Mouse (Mus musculus): ENCODE measurements around the gene Fzd2.
"Not testable (repeated sequence)": the region's sequence is repeated elsewhere in the genome, so short reads cannot be mapped to it uniquely, and the experiment has no call there.

Gene Fzd2

DNA sequence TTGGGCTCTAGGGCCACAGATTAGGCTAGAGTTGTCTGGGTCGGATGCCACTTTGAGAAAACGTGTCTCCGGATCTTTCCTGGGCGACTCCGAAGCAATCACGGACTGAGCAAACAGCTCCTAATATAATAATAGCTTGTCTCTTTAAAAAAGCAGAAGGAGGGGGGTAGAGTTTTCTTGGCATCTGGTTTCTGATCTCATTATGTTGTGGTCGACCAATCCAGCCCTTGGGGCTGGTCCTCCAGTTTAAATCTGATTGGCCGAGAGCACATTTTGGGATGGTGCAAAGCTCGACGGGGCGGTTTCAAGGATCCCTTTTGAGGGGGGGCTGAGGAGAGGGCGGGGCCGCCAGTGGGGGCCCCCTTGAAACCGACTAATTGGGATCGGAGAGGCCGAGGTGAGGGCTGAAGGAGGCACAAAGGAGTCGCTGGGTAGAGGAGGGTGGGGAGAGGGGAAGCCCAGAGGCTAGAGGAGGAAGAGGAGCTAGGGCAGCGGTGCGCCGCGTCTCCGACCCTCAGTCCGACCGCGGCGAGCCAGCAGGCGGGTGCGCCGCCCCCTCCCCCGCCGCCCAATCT is at the start of gene Fzd2:
Fzd2 (plus strand) TSS at position 387 of the 575 bp plus-strand sequence.
- DNase-seq (ENCODE audit: low spot score) = peak; percentile 83

DNA sequence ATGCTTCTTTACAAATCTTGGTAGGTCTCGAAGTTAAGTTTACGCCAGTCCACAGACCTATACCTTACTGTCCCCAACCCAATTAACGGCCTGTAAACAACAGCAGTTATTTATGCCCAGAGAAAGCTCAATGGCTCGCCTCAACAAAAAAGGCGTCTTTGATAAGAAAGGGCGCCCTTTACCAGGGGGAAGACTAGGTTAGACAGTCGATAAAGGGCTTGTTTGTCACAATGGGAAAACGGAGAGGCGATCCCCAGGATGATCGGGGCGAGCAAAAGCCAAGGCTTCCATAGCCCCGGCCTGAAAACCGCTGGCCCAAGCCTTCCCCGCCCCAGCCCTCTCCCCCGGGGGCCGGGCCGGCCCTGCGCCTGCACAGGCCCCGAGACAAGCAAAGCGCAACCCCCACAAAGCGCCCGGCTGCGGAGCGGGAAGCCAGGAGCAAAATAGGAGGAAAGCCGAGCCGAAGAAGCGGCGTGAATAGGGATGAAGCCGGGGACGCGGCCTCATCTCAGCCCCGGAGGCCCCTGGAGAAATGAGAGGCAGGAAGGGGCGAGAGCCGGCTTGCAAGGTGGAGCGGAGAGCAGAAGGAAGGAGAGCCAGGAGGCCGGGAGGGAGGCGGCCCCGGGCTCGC is 48.7 kb upstream of the Fzd2 start:
- no peak for DNase-seq (ENCODE audit: low spot score)

- peak; percentile 95 for DNase-seq (ENCODE audit: low spot score)
Observed at GRCm38 (mm10) chr11:102556031-102556715, 48.0 kb upstream of the Fzd2 start, which contains the start of gene Gpatch8. Gene Gpatch8 (minus strand): TSS chr11:102556392.

DNA sequence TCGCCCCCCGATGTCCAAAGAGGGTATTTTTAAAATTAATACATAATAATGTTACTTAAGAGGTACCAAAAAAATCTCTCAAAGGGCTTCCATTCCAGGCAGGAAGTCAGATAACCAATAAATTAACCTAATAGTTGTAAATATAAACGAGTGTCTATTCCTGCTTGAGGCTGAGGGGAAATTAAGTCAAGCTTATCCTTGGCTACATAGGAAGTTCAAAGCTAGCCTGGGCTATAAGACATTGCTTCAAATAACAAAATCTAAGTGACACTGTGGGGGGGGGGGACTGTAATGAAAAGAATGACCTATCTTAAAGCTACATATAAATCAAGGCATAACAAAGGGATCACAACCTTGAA is 47.5 kb upstream of the Fzd2 start:
- DNase-seq (ENCODE audit: low spot score) = no peak

- DNase-seq (ENCODE audit: low spot score) = no peak
Observed at GRCm38 (mm10) chr11:102557386-102557785, 46.8 kb upstream of the Fzd2 start.

GRCm38 (mm10) chr11:102558704-102559103 is 45.5 kb upstream of the Fzd2 start:
- no peak for DNase-seq (ENCODE audit: low spot score)

DNA sequence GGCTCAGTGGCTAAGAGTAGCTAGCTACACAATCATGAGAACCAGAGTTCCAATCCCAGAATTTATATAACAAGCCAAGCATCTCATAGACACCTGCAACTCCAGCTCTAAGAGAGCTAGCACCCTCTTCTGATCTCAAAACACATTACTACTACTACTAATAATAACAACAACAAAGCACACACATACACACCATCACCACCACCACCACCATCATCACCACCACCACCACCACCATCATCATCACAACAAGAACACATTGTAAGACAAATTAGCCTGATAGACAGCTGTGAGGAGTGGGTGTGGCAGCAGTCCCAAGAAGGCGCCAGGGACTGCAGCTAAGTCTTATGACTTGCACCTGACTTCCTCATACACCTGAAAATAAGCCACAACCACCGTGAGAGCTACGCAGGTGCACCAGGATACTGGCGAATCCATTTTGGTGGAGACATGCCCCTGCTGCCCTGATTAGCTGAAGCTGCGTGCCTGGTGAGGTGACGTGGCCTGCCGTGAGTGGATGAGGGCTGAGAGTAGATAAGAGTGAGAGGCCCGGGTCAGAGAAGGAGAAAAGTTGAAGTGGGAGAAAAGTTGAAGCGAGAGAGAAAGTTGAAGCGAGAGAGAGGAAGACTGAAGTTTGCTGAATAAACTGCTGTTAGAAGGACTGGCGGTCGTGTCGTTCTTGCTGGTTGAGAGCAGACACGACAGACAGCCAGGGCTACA is 39.1 kb upstream of the Fzd2 start:
- DNase-seq (ENCODE audit: low spot score) = not testable (repeated sequence)

- DNase-seq (ENCODE audit: low spot score) = no peak
Observed at GRCm38 (mm10) chr11:102565741-102566140, 38.5 kb upstream of the Fzd2 start.

DNA sequence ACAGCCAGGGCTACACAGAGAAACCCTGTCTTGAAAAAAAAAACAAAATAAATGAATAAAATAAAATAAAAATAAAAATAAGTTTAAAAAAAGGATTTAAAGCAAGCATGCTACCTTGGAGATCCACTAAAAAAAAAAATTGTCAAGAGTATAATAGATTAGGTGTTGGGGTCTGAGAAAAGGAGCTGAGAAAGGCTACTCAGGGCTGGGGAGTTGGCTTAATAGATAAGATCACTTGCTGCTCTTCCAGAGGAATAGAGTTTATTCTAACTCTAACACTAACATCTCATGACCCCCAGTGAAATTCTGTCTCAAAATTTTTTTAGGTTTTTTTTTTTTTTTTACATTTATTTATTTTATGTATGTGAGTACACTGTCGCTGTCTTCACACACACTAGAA is 37.9 kb upstream of the Fzd2 start:
- no peak for DNase-seq (ENCODE audit: low spot score)

- DNase-seq (ENCODE audit: low spot score) = no peak
Observed at GRCm38 (mm10) chr11:102567157-102567556, 37.0 kb upstream of the Fzd2 start.

DNA sequence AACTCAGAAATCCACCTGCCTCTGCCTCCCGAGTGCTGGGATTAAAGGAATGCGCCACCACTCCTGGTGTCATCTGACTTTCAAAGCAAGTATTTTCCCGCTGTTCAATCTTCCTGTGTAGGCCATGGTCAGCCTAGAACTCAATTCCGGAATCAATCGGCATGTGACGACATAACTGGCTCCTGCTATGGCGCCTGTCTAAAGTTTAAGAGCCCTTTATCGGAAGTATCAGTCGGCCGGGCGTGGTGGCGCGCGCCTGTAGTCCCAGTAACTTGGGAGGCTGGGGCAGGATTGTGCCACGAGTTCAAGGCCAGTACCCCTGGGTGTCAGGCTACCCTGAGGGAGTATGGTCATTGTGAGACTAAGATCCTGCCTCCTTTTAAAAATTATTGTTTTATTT is 36.5 kb upstream of the Fzd2 start:
- DNase-seq (ENCODE audit: low spot score) = no peak

GRCm38 (mm10) chr11:102568191-102568590 is 36.0 kb upstream of the Fzd2 start:
- DNase-seq (ENCODE audit: low spot score) = no peak

DNA sequence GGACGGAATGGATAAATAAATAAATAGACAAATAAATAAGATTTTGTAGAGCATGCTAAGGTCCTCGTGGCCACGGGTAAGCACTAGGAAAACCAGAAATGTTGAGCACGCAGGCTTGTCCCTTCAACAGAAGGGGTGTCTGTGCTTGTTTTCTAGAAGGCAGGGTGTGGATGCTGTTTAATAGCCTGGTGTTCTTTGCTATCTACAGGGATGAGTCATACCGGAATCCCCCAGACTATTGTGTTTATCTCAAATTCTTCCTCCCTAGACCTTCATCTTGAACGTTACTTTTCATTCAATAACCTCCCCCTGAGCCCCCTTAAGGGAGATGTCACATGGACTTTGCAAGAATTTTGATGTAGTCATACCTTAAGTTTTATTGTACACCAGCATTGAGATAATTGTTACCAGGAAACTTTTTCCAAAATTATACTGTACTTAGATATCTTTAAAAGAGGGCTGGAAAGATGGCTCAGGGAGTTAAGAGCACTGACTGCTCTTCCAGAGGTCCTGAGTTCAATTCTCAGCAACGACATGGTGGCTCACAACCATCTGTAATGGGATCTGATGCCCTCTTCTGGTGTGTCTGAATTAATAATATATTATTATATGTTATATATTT is 35.3 kb upstream of the Fzd2 start:
- no peak for DNase-seq (ENCODE audit: low spot score)

- DNase-seq (ENCODE audit: low spot score) = peak; percentile 85
Observed at GRCm38 (mm10) chr11:102572866-102573663, 31.1 kb upstream of the Fzd2 start.

DNA sequence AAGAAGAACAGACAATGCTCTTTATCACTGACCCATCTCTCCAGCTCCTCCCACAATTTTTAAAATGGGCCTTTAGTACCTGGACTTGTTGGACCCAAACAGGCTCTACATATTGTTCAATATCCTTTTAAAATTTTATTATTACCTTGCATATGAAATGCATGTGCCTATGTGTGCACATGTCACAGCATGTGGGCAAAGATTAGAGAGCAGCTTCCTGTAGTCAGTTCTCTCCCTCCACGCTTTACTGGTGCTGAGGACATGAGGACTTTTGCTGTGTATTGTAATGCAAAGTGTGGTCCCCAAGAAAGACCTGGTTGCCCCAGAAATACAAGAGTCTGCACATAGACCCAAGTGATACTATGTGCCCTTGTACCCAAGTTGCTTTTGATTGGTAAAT is 29.2 kb upstream of the Fzd2 start:
- no peak for DNase-seq (ENCODE audit: low spot score)

DNA sequence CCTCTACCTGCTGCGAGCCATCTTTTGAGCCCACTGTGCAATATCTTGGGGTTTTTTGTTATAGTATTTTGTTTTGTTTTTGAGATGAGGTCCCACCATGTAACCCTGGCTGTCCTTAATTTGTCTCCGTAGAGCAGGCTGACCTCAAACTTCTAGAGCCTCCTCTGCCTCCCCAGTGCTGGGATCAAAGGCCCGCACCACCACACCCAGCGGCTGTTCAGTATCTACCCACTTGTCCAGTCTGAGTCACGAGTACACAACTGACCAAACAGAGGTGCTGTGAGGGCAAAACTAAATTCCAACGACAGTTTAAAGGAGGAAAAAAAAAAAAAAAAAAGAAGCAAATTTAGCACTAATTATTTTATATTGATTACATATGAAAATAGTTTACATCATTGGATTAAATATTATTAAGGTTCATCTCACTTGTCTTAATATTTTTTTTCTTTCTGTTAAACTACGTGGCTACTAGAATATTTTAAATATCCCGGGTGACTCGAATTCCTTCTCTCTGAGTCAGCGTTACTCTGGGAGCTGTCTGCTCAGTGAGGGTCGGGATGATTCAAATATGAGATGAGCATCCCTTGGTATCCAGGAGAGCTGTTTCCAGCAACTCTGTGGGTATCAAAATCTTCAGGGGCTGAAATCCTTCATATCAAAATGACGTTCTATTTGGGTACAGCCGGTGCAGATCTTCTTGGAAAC is 28.0 kb upstream of the Fzd2 start:
- no peak for DNase-seq (ENCODE audit: low spot score)

DNA sequence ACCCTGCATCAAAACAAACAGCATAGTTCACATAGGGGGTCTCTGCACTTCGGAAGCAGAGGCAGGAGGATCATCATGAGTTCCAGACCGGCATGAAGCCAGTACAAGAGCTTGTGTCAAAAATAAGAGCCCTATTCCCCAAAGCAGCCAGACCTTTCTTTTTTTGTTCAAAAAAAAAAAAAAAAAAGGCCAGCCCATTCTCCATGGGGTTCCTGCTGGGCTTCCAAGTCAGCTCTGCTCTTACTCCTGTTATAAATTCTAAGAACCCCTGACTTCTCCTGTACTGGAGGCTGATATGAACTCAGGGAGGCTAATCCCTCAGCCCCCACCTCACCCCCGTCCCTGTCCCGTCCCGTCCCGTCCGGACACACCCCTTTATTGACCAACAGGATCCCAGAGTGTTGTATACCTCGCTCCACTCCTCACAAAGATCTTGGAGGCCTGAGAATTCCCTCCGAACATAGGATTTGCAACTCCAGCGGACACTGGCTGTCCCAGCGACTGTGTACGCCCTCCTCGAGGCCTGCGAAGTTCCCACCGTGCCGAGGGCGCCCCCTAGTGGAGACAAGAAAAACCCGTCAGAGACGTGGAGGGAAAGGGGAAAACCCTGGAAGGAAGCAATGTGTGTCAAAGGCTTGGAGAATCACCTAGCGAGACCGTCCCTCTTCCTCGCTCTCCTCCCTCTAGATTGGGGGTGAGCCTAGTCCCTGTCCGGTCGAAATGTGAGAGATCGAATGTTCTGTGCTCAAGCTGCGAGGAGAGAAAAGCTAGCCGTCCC is 25.7 kb upstream of the Fzd2 start:
- DNase-seq (ENCODE audit: low spot score) = peak; percentile 86

- DNase-seq (ENCODE audit: low spot score) = peak; percentile 43
Observed at GRCm38 (mm10) chr11:102579165-102580033, 24.8 kb upstream of the Fzd2 start, which contains the start of gene Gm11627. Gene Gm11627 (minus strand): TSS chr11:102579461.

DNA sequence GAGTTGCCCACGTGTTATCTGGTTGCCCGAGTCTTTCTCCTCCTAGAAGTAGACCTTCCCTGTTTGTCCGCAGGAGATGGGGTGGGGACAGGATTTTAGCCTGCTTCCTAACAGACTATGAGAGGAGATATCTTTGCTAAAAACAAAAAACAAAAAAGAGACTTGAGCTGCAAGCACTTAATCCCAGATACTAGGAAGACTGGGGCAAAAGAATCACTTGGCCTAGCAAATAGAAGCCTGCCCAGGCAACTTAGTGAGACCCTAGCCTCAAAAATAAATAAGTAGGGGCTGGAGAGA is 24.2 kb upstream of the Fzd2 start:
- no peak for DNase-seq (ENCODE audit: low spot score)
